Mouse (Mus musculus) intestine, embryonic 16.5 days (tissue): ENCODE data around the gene Ccdc73. TPM values are rescaled to one million over a fixed set of nuclear protein-coding genes. Genes with fewer than 3 reads are reported as not detected.
"Not testable (repeated sequence)": the region's sequence is repeated elsewhere in the genome, so short reads cannot be mapped to it uniquely, and the experiment has no call there.

ENCODE experiments used
- ATAC-seq: fragments of 200-750 bp; cut with Nextera tagmentation; 2 replicates; pipeline ENCODE4 v1.8.0; 2017; ENCODE audit warnings: moderate TSS enrichment, moderate library complexity
- H3K27ac ChIP-seq: fragments of 300-500 bp; sonication (generic); 2 replicates; pipeline ENCODE4 v1.5.1; 2014; ENCODE audit warnings: mild to moderate bottlenecking, low read length
- H3K27me3 ChIP-seq: fragments of 300-500 bp; sonication (generic); replicated peaks from 2 replicates; pipeline ENCODE4 v1.6.1; 2014; ENCODE audit warnings: low read length, control low read depth, mixed read lengths; ENCODE audit not compliant: control insufficient read depth, insufficient read depth
- H3K36me3 ChIP-seq: fragments of 300-500 bp; sonication (generic); 2 replicates; pipeline ENCODE4 v1.6.1; 2014; ENCODE audit warnings: low read length, control low read depth; ENCODE audit not compliant: control insufficient read depth, insufficient read depth
- H3K4me1 ChIP-seq: fragments of 300-500 bp; sonication (generic); 2 replicates; pipeline ENCODE4 v1.6.1; 2014; ENCODE audit warnings: low read length, control low read depth, mixed read lengths; ENCODE audit not compliant: control insufficient read depth, insufficient read depth
- H3K4me2 ChIP-seq: fragments of 300-500 bp; sonication (generic); 2 replicates; pipeline ENCODE4 v1.6.1; 2014; ENCODE audit warnings: low read depth, low read length, control low read depth
- H3K4me3 ChIP-seq: fragments of 300-500 bp; sonication (generic); 2 replicates; pipeline ENCODE4 v1.5.1; 2014; ENCODE audit warnings: mild to moderate bottlenecking, low read length
- H3K9ac ChIP-seq: fragments of 300-500 bp; sonication (generic); 2 replicates; pipeline ENCODE4 v1.6.1; 2014; ENCODE audit warnings: low read depth, low read length
- H3K9me3 ChIP-seq: fragments of 300-500 bp; sonication (generic); 2 replicates; pipeline ENCODE4 v1.6.1; 2016; ENCODE audit warnings: low read length, control low read depth; ENCODE audit not compliant: control insufficient read depth
- WGBS: fragments of 180-500 bp; shearing (Covaris S2); extraction: QIAGEN DNeasy Blood & Tissue Kit; methylation state at CpG from one replicate; pipeline ENCODE4 v1.1.7; 2014; 5-methylcytosine and 5-hydroxymethylcytosine counted together
- polyA plus RNA-seq: library from polyadenylated mRNA; unstranded; fragments of >200 nt; fragmentation: Nextera tagmentation; extraction: Ambion mirVana; gene quantifications from 2 replicates; pipeline ENCODE4 v1.2.1, GENCODE M21; 2015

Gene Ccdc73
- polyA plus RNA-seq, 1 experiment from 2014 or later = 6.0 TPM

GRCm38 (mm10) chr2:104859060-104859459 lies 8.5 kb upstream of the Ccdc73 start:
- WGBS = 48% methylated on average over 5 of the region's 5 CpGs
- peak; percentile 99 for ATAC-seq

DNA sequence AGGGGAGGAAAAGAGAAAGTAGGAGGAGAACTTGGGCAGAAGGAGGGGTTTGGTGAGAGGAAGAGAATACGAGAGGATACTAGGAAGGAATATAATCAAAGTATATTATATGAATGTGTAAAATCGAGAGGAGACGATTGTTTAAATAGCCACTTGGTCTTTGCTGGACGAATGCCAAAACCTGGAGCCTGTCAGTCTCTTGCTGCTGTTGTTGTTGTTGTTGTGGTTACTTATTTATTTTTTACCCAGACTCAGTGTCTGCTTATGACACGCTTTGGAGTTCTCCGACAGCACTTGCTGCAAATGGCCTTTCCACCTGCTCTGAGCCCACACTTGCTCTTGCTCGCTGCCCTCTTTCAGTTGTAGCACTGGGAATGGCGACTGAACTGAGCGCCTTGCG lies 7.2 kb upstream of the Ccdc73 start:
- Histone ChIP-seq H3K27me3 (no peaks in the 10 kb centered on the region), H3K9me3 (no peaks in the 10 kb centered on the region), H3K4me2 (no peak overlapping the region), H3K4me3 (no peak overlapping the region), H3K4me1 (no peaks in the 10 kb centered on the region), H3K9ac (no peak overlapping the region), H3K27ac (no peak overlapping the region), H3K36me3 (no peaks in the 10 kb centered on the region)
- 72% methylated on average over 10 of the region's 10 CpGs for WGBS
- no peak for ATAC-seq

More at GRCm38 (mm10) chr2:104859060-104859459, 8.5 kb upstream of the Ccdc73 start:
- no peaks in the 10 kb centered on the region for H3K27me3 ChIP-seq
- no peak overlapping the region for H3K9ac ChIP-seq
- H3K36me3 ChIP-seq = no peaks in the 10 kb centered on the region
- no peak overlapping the region for H3K27ac ChIP-seq
- no peak overlapping the region for H3K4me3 ChIP-seq
- no peaks in the 10 kb centered on the region for H3K4me1 ChIP-seq
- H3K4me2 ChIP-seq = no peak overlapping the region
- H3K9me3 ChIP-seq = no peaks in the 10 kb centered on the region

DNA sequence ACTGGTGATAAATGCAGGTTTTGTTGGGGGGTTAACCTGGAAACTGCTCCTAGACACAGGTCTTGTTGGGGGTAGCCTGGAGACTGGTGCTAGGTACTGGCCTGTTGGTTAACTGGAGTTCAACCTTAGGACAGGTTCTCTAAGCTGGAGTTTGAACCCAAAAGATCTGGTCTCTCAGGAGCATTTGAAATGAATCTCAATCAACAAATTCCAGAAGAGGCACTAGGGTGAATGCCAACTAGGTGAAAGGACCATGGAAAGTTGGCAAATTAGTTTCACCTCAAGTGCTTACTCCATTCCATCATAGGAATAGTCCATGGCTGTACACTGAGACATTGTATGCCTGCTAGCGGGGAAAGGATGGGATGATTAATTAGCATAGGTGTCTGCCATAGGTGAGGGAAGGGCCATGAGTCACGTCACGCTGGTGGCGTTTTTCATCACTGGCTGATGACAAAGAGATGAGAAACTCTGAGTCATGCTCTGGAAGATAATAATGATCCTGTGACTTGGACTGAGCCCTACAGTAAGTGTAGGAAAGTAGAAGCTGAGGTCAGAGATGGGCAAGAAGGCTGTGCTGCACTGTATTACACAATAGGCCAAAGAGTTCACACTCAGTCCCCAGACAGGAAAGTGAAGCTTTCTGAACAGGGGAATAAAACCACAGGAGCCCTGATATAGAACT lies 3.3 kb upstream of the Ccdc73 start:
- H3K9me3 ChIP-seq = no peaks in the 10 kb centered on the region
- ATAC-seq = peak; percentile 59
- H3K9ac ChIP-seq = no peak overlapping the region
- H3K27me3 ChIP-seq = no peaks in the 10 kb centered on the region
- no peak overlapping the region for H3K4me2 ChIP-seq
- WGBS = 80% methylated on average over 4 of the region's 4 CpGs
- H3K4me1 ChIP-seq = no peaks in the 10 kb centered on the region
- no peak overlapping the region for H3K4me3 ChIP-seq
- no peaks in the 10 kb centered on the region for H3K36me3 ChIP-seq
- no peak overlapping the region for H3K27ac ChIP-seq

DNA sequence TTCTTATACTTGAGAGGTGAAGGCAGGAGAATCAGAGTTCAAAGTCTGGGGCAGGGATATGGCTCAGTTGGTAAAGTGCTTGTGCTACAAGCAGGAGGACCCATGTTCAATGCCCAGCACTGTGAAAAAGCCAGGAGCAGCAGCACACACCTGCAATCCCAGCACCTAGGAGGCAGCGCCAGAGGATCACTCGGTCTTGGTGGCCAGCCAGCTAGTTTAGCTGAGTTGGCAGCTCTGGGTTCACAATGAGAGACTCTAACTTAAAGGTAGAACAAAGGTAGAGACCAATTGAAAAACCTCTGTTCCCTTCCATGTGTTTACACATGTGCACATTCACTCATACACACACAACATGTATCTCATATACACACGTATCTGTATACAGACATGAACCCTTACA lies 1.5 kb downstream of the Ccdc73 start:
- Histone ChIP-seq H3K9me3 (no peaks in the 10 kb centered on the region; the same call in 1 of the 2 replicates), H3K4me1 (no peaks in the 10 kb centered on the region), H3K4me3 (no peak overlapping the region), H3K27me3 (no peaks in the 10 kb centered on the region), H3K27ac (no peak overlapping the region), H3K4me2 (no peak overlapping the region), H3K9ac (no peak overlapping the region), H3K36me3 (no peaks in the 10 kb centered on the region)
- WGBS = 74% methylated on average over 3 of the region's 3 CpGs
- no peak for ATAC-seq

- Histone ChIP-seq H3K4me2 (no peak overlapping the region), H3K4me1 (no peaks in the 10 kb centered on the region), H3K27ac (no peak overlapping the region), H3K9ac (no peak overlapping the region), H3K27me3 (no peaks in the 10 kb centered on the region), H3K4me3 (no peak overlapping the region), H3K36me3 (no peaks in the 10 kb centered on the region), H3K9me3 (no peaks in the 10 kb centered on the region)
- 85% methylated on average over 8 of the region's 8 CpGs for WGBS
- no peak for ATAC-seq
Measured at GRCm38 (mm10) chr2:104878794-104879193, 11.2 kb downstream of the Ccdc73 start.

- H3K4me1 ChIP-seq = no peaks in the 10 kb centered on the region
- no peak overlapping the region for H3K4me3 ChIP-seq
- no peaks in the 10 kb centered on the region for H3K9me3 ChIP-seq
- H3K4me2 ChIP-seq = no peak overlapping the region
- WGBS = 87% methylated on average over 18 of the region's 18 CpGs
- H3K27ac ChIP-seq = no peak overlapping the region
- no peaks in the 10 kb centered on the region for H3K27me3 ChIP-seq
- H3K36me3 ChIP-seq = no peaks in the 10 kb centered on the region
- no peak overlapping the region for H3K9ac ChIP-seq
- ATAC-seq = no peak
Measured at GRCm38 (mm10) chr2:104886109-104886508, 18.5 kb downstream of the Ccdc73 start.

- H3K4me3 ChIP-seq, H3K9ac ChIP-seq, H3K4me2 ChIP-seq, H3K27me3 ChIP-seq, H3K9me3 ChIP-seq, ATAC-seq, H3K27ac ChIP-seq, H3K36me3 ChIP-seq, H3K4me1 ChIP-seq: not testable (repeated sequence)
- WGBS = 71% methylated on average over 2 of the region's 2 CpGs
Measured at GRCm38 (mm10) chr2:104887331-104887730, 19.7 kb downstream of the Ccdc73 start.

- 23% methylated on average over 10 of the region's 10 CpGs for WGBS
Measured at GRCm38 (mm10) chr2:104887882-104888566, 20.4 kb downstream of the Ccdc73 start.

DNA sequence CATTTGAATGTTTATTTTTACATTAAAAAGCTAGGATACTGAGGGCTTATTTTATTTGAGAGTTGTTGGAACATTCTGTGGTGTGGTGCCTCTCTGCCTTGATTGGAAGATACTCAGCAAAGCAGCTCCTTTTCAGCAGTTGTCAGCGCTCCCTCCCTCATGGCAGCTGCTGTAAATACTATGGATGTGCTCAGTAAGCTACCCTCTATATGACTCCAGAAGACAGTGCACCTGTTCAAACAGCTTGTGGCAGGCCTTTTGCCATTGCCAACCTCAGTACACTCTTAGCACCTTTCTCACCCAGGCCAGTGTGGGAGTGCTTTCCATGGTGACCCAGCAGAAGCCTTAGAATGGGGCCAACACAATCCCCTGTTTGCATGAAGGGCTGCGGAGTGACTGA lies 32.4 kb downstream of the Ccdc73 start:
- no peaks in the 10 kb centered on the region for H3K9me3 ChIP-seq
- H3K4me1 ChIP-seq = no peaks in the 10 kb centered on the region
- H3K9ac ChIP-seq = no peak overlapping the region
- H3K27me3 ChIP-seq = no peaks in the 10 kb centered on the region
- H3K27ac ChIP-seq = no peak overlapping the region
- no peak overlapping the region for H3K4me2 ChIP-seq
- no peak for ATAC-seq
- H3K36me3 ChIP-seq = no peaks in the 10 kb centered on the region
- WGBS = 86% methylated on average over 2 of the region's 2 CpGs
- H3K4me3 ChIP-seq = no peak overlapping the region

More at GRCm38 (mm10) chr2:104887882-104888566, 20.4 kb downstream of the Ccdc73 start:
- peak; percentile 53; the same call in 1 of the 2 replicates for ATAC-seq
- H3K9ac ChIP-seq = no peak overlapping the region
- H3K36me3 ChIP-seq = no peaks in the 10 kb centered on the region
- H3K4me1 ChIP-seq = no peaks in the 10 kb centered on the region
- no peak overlapping the region for H3K27ac ChIP-seq
- H3K4me3 ChIP-seq = no peak overlapping the region
- H3K27me3 ChIP-seq = no peaks in the 10 kb centered on the region
- no peaks in the 10 kb centered on the region for H3K9me3 ChIP-seq
- no peak overlapping the region for H3K4me2 ChIP-seq
